Mouse (Mus musculus) MEL (cell line): ENCODE measurements around the gene Gm17268. TPM values are rescaled to one million over a fixed set of nuclear protein-coding genes. Genes with fewer than 3 reads are reported as not detected.

ENCODE experiments used
- DNase-seq: peaks from one replicate; pipeline ENCODE4 v3.0.0; 2011; ENCODE audit warnings: low read depth, low spot score
- H3K27ac ChIP-seq: 2 replicates; pipeline ENCODE4 v1.5.1; 2012; ENCODE audit warnings: low read depth, mild to moderate bottlenecking, control low read depth, low read length, moderate library complexity; ENCODE audit not compliant: control insufficient read depth
- H3K27me3 ChIP-seq, 2 experiments: fragments of 150-350 bp in 1 of 2; sonication (generic) in 1 of 2; 2 replicates each; pipeline ENCODE4 v1.6.1; 2012; ENCODE audit warnings: low read length in 2 of 2, mild to moderate bottlenecking in 2 of 2, improper control_type of control experiment in 1 of 2, moderate library complexity in 1 of 2; ENCODE audit not compliant: insufficient read depth in 2 of 2, control insufficient read depth in 1 of 2
- H3K36me3 ChIP-seq, 2 experiments: 2 replicates each; pipeline ENCODE4 v1.6.1; 2012 to 2014; ENCODE audit warnings: low read length in 2 of 2, improper control_type of control experiment in 1 of 2, inconsistent platforms in 1 of 2, mild to moderate bottlenecking in 1 of 2; ENCODE audit not compliant: insufficient read depth in 2 of 2, control insufficient read depth in 1 of 2
- H3K4me1 ChIP-seq, 2 experiments: fragments of 150-350 bp in 1 of 2; sonication (generic) in 1 of 2; 2 replicates each; pipeline ENCODE4 v1.6.1; 2012; ENCODE audit warnings: low read length in 2 of 2, improper control_type of control experiment in 1 of 2, mild to moderate bottlenecking in 1 of 2; ENCODE audit not compliant: insufficient read depth in 2 of 2, control insufficient read depth in 1 of 2
- H3K4me3 ChIP-seq, 2 experiments: fragments of 150-350 bp in 1 of 2; sonication (generic) in 1 of 2; 2 replicates each; pipeline ENCODE4 v1.5.1; 2012; ENCODE audit warnings: low read depth in 2 of 2, low read length in 2 of 2, mild to moderate bottlenecking in 2 of 2, moderate library complexity in 2 of 2, control low read depth in 1 of 2, improper control_type of control experiment in 1 of 2; ENCODE audit not compliant: control insufficient read depth in 1 of 2, insufficient read depth in 1 of 2
- H3K79me2 ChIP-seq: 2 replicates; pipeline ENCODE4 v1.6.1; 2012; ENCODE audit warnings: mild to moderate bottlenecking, low read length, moderate library complexity; ENCODE audit not compliant: control insufficient read depth, poor library complexity, insufficient read depth
- H3K9ac ChIP-seq: 2 replicates; pipeline ENCODE4 v1.6.1; 2012; ENCODE audit warnings: low read depth, mild to moderate bottlenecking, control low read depth, low read length, moderate library complexity; ENCODE audit not compliant: control insufficient read depth, poor library complexity, severe bottlenecking
- H3K9me3 ChIP-seq: fragments of 150-350 bp; sonication (generic); replicated peaks from 2 replicates; pipeline ENCODE4 v1.6.1; 2012; ENCODE audit warnings: mild to moderate bottlenecking, low read length, improper control_type of control experiment, moderate library complexity; ENCODE audit not compliant: insufficient read depth
- BHLHE40 ChIP-seq: IDR thresholded peaks from 2 replicates; pipeline ENCODE4 v1.6.1; 2012; ENCODE audit warnings: low read depth, mild to moderate bottlenecking, inconsistent platforms, low read length, improper control_type of control experiment, borderline replicate concordance
- CHD2 ChIP-seq: IDR thresholded peaks from 2 replicates; pipeline ENCODE4 v1.6.1; 2011; ENCODE audit warnings: low read length, improper control_type of control experiment
- CTCF ChIP-seq, 3 experiments: IDR thresholded peaks in 2 of 3; conservative IDR thresholded peaks in 1 of 3; 2 replicates each; pipeline ENCODE4 v1.5.1; 2011 to 2012; ENCODE audit warnings: low read length in 3 of 3, low read depth in 2 of 3, mild to moderate bottlenecking in 2 of 3, improper control_type of control experiment in 1 of 3, inconsistent platforms in 1 of 3, mixed read lengths in 1 of 3, moderate library complexity in 1 of 3; ENCODE audit not compliant: control insufficient read depth in 1 of 3, insufficient read depth in 1 of 3, poor library complexity in 1 of 3, severe bottlenecking in 1 of 3
- E2F4 ChIP-seq: IDR thresholded peaks from 2 replicates; pipeline ENCODE4 v1.6.1; 2011; ENCODE audit warnings: low read depth, low read length, improper control_type of control experiment, borderline replicate concordance
- ETS1 ChIP-seq: IDR thresholded peaks from 2 replicates; pipeline ENCODE4 v1.6.1; 2012; ENCODE audit warnings: low read depth, mild to moderate bottlenecking, inconsistent platforms, low read length, improper control_type of control experiment, moderate library complexity
- GATA1 ChIP-seq: IDR thresholded peaks from 2 replicates; pipeline ENCODE4 v1.6.1; 2011; ENCODE audit warnings: low read depth, low read length, improper control_type of control experiment
- HCFC1 ChIP-seq: IDR thresholded peaks from 2 replicates; pipeline ENCODE4 v1.6.1; 2012; ENCODE audit warnings: low read depth, mild to moderate bottlenecking, inconsistent platforms, low read length, improper control_type of control experiment, moderate library complexity
- JUND ChIP-seq: IDR thresholded peaks from 2 replicates; pipeline ENCODE4 v1.6.1; 2011; ENCODE audit warnings: low read depth, mild to moderate bottlenecking, improper control_type of control experiment, low read length
- MAFK ChIP-seq: IDR thresholded peaks from 2 replicates; pipeline ENCODE4 v1.6.1; 2011; ENCODE audit warnings: low read depth, mild to moderate bottlenecking, low read length, improper control_type of control experiment, borderline replicate concordance
- MEF2A ChIP-seq: IDR thresholded peaks from 2 replicates; pipeline ENCODE4 v1.6.1; 2014; ENCODE audit warnings: low read depth, mild to moderate bottlenecking, inconsistent platforms, low read length, improper control_type of control experiment; ENCODE audit not compliant: poor library complexity, insufficient replicate concordance, severe bottlenecking; ENCODE audit errors: extremely low read depth
- MYC ChIP-seq: IDR thresholded peaks from 2 replicates; pipeline ENCODE4 v1.6.1; 2011; ENCODE audit warnings: low read depth, mild to moderate bottlenecking, low read length, improper control_type of control experiment, moderate library complexity
- NRF1 ChIP-seq: IDR thresholded peaks from 2 replicates; pipeline ENCODE4 v1.6.1; 2014; ENCODE audit warnings: low read depth, mild to moderate bottlenecking, inconsistent platforms, low read length, improper control_type of control experiment, moderate library complexity; ENCODE audit not compliant: poor library complexity, insufficient read depth, severe bottlenecking
- POLR2A ChIP-seq, 2 experiments: IDR thresholded peaks; 2 replicates each; pipeline ENCODE4 v1.6.1; 2011 to 2012; ENCODE audit warnings: low read length in 2 of 2, mild to moderate bottlenecking in 2 of 2, control low read depth in 1 of 2, improper control_type of control experiment in 1 of 2, low read depth in 1 of 2, moderate library complexity in 1 of 2; ENCODE audit not compliant: control insufficient read depth in 1 of 2, insufficient read depth in 1 of 2, poor library complexity in 1 of 2
- POLR2AphosphoS2 ChIP-seq: IDR thresholded peaks from 2 replicates; pipeline ENCODE4 v1.6.1; 2011; ENCODE audit warnings: low read length, improper control_type of control experiment
- RAD21 ChIP-seq: IDR thresholded peaks from 2 replicates; pipeline ENCODE4 v1.6.1; 2011; ENCODE audit warnings: mild to moderate bottlenecking, low read depth, low read length, improper control_type of control experiment
- TBP ChIP-seq: IDR thresholded peaks from 2 replicates; pipeline ENCODE4 v1.8.0; 2011; ENCODE audit warnings: low read depth, low read length, improper control_type of control experiment
- USF1 ChIP-seq: IDR thresholded peaks from 2 replicates; pipeline ENCODE4 v1.6.1; 2014; ENCODE audit warnings: low read depth, mild to moderate bottlenecking, inconsistent platforms, low read length, improper control_type of control experiment, moderate library complexity
- ZKSCAN1 ChIP-seq: IDR thresholded peaks from 2 replicates; pipeline ENCODE4 v1.6.1; 2012; ENCODE audit warnings: low read depth, mild to moderate bottlenecking, inconsistent platforms, low read length, improper control_type of control experiment, moderate library complexity
- ZMIZ1 ChIP-seq: IDR thresholded peaks from 2 replicates; pipeline ENCODE4 v1.6.1; 2012; ENCODE audit warnings: low read depth, mild to moderate bottlenecking, inconsistent platforms, low read length, improper control_type of control experiment, moderate library complexity
- polyA plus RNA-seq, 2 experiments: library from polyadenylated mRNA; stranded (reverse) in 1 of 2; unstranded in 1 of 2; fragments of >175 nt in 1 of 2; fragments of >200 nt in 1 of 2; gene quantifications; 2 replicates each; pipeline versions ENCODE4 v1.2.1 to v1.2.4; 2012; ENCODE audit warnings: low replicate concordance in 2 of 2, low read depth in 1 of 2; ENCODE audit not compliant: insufficient read length in 2 of 2, insufficient read depth in 1 of 2, missing spikeins in 1 of 2
- total RNA-seq: library from RNA; depleted of rRNA; stranded (reverse); fragments of 300-350 nt; gene quantifications from 2 replicates; pipeline ENCODE4 v1.2.3, GENCODE M21; 2012

The Gm17268 gene
- total and polyA plus RNA-seq, 3 experiments, result not detected

DNA sequence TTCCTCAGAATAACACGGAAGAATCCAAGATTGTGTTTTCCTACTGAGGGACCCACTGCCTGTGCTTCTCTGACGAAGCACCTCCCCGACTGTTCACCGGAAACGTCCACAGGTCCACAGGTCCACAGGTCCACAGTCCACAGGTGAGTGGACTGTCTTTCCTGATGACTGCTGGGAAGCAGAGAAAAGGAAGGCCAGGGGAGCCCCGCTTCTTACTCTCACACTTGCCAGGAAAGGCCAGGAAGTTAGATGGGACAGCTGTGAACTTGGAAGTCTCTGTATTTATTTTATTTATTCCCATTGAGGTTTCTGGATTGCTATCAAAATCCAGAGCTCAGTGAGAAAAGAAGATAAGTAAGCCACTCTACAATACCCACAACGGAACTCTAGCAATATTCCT, 15.5 kb upstream of the Gm17268 start:
- Histone ChIP-seq H3K4me1 (no peaks in the 10 kb centered on the region), H3K27me3 (no peaks in the 10 kb centered on the region), H3K9me3 (no peaks in the 10 kb centered on the region), H3K27ac (no peak overlapping the region), H3K4me3 (no peak overlapping the region), H3K9ac (no peak overlapping the region), H3K36me3 (no peaks in the 10 kb centered on the region), H3K79me2 (no peaks in the 10 kb centered on the region)
- TF ChIP-seq MYC (no peak), CHD2 (no peak), JUND (no peak), HCFC1 (no peak), NRF1 (no peak), TBP (no peak), RAD21 (no peak), GATA1 (no peak), POLR2A (IDR thresholded peaks at IDR 0.05; ENCODE audit: control insufficient read depth in 1 of 2, insufficient read depth in 1 of 2, low read depth in 1 of 2, low read length in 2 of 2, poor library complexity in 1 of 2) (no peak), BHLHE40 (no peak), ZKSCAN1 (no peak), MEF2A (no peak), ETS1 (no peak), E2F4 (no peak), ZMIZ1 (no peak)
- no peak for DNase-seq

DNA sequence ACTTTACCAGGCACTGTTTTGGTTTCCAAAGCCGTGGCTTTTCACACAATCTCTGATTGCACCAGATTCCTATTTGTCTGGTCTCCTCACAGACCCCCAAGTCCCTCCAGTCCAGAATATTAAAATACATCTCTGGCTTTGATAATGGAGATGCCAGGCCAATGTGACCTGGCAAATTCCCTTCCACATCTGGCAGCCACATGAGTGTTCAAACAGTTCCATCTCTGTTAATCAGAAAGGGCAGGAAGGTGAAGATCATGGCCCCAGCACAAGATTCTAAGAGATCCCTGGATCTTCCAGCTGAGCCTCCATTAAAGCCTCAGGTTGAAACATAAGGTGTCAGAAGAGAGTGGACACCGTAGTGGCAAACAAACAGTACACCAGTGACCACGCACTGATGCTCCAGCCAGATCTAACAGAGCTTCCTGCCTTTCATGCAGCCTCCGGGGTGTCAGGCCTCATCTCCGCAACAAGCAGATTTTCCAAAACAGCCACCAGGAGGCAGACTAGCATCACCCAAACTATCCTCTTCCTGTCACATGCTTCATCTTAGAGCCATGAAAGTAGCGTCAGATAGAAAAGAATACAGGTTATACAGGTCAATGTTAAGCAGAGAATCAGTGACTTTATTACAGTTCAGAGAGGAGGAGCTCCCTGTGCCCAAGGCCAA, 9.5 kb upstream of the Gm17268 start:
- peak; percentile 4 for DNase-seq
- no peak overlapping the region for H3K9ac ChIP-seq
- no peaks in the 10 kb centered on the region for H3K36me3 ChIP-seq
- no peak overlapping the region for H3K4me3 ChIP-seq
- H3K79me2 ChIP-seq, result no peaks in the 10 kb centered on the region
- H3K27ac ChIP-seq, result no peak overlapping the region
- H3K9me3 ChIP-seq, result no peaks in the 10 kb centered on the region
- no peaks in the 10 kb centered on the region for H3K27me3 ChIP-seq
- no peaks in the 10 kb centered on the region for H3K4me1 ChIP-seq
- TF ChIP-seq CTCF (IDR thresholded peaks at IDR 0.05 in 2 of 3, conservative IDR thresholded peaks at IDR 0.05 in 1 of 3; ENCODE audit: control insufficient read depth in 1 of 3, insufficient read depth in 1 of 3, low read depth in 2 of 3, low read length in 3 of 3, poor library complexity in 1 of 3, severe bottlenecking in 1 of 3) (peak in 2 of 3 experiments; percentile 10 to 17; a peak in 2 of 6 replicates), MAFK (no peak), USF1 (peak; percentile 20; the same call in 1 of the 2 replicates), GATA1 (no peak), HCFC1 (no peak), POLR2AphosphoS2 (no peak)
